Mouse (Mus musculus) adrenal gland, adult 8-10 months (tissue): ENCODE results near the gene Sema3d. TPM values are rescaled to one million over a fixed set of nuclear protein-coding genes. Genes with fewer than 3 reads are reported as not detected.

Source experiments
- DNase-seq: peaks from one replicate; pipeline ENCODE4 v3.0.0; 2022
- total RNA-seq, 4 experiments: library from RNA; stranded (reverse); gene quantifications; 2 replicates each; pipeline ENCODE4 v1.2.4; 2022

The Sema3d gene
- total RNA-seq, 4 experiments from 2014 or later: 2.1 to 4.6 (median 3.9) TPM

- DNase-seq: no peak
Measured at GRCm38 (mm10) chr5:12637763-12638468, 254.7 kb downstream of the Sema3d start.
